ENCODE assay signal across 17 mouse cellular contexts in genomic region chr5:24013338-24014003, GRCm38 (mm10).
"Had no signal": no experiment of that assay in that cellular context is flagged by ENCODE, and none has a peak within 500 bp of the region (broad histone marks: within the 10 kb centered on the region; RNA-seq: fewer than 3 reads in every experiment).

No protein-coding gene starts in this region.

- H3K9me3 ChIP-seq: midbrain, embryonic 15.5 days; neural tube, embryonic 15.5 days had no signal

- H3K27ac ChIP-seq: midbrain, embryonic 12.5 days; midbrain, embryonic 15.5 days; neural tube, embryonic 13.5 days; neural tube, embryonic 15.5 days had no signal

- ATAC-seq: midbrain, embryonic 15.5 days had no signal

- H3K27me3 ChIP-seq: midbrain, embryonic 12.5 days; midbrain, embryonic 15.5 days; neural tube, embryonic 13.5 days; neural tube, embryonic 15.5 days had no signal

- DNase-seq: lung, adult 18-20 months; lung, embryonic 14.5 days; lung, postnatal 10 days; lung, postnatal 4 days; retina, postnatal 1 day; right cerebral cortex, adult 18-20 months; right cerebral cortex, postnatal 25 days; right cerebral cortex, postnatal 4 days; spleen, adult 18-20 months; thymus, adult 18-20 months; thymus, postnatal 14 days; thymus, postnatal 36 days had no signal

- H3K9ac ChIP-seq: lung, embryonic 14.5 days; midbrain, embryonic 12.5 days; midbrain, embryonic 15.5 days; neural tube, embryonic 13.5 days; neural tube, embryonic 15.5 days had no signal

- H3K4me3 ChIP-seq: midbrain, embryonic 12.5 days; midbrain, embryonic 15.5 days; myocyte; neural tube, embryonic 13.5 days; neural tube, embryonic 15.5 days had no signal

- H3K36me3 ChIP-seq: midbrain, embryonic 12.5 days; neural tube, embryonic 15.5 days had no signal

- H3K4me2 ChIP-seq: lung, embryonic 14.5 days; midbrain, embryonic 12.5 days; midbrain, embryonic 15.5 days; neural tube, embryonic 13.5 days; neural tube, embryonic 15.5 days had no signal
